Mouse (Mus musculus) heart, postnatal 25 days (tissue): ENCODE measurements around the gene Sult2a7. TPM values are rescaled to one million over a fixed set of nuclear protein-coding genes. Genes with fewer than 3 reads are reported as not detected.

Source experiments
- DNase-seq: peaks from one replicate; pipeline ENCODE4 v3.0.0; 2022; ENCODE audit warnings: low spot score
- intact Hi-C: fragments of 180-260 bp; cut with DNase I; formaldehyde crosslinking; loops from one replicate; pipeline ENCODE4 v1.15.1; 2025
- total RNA-seq, 2 experiments: library from RNA; stranded (reverse); gene quantifications; 2 replicates each; pipeline ENCODE4 v1.2.3; 2021

The Sult2a7 gene
- total RNA-seq: not detected

DNA sequence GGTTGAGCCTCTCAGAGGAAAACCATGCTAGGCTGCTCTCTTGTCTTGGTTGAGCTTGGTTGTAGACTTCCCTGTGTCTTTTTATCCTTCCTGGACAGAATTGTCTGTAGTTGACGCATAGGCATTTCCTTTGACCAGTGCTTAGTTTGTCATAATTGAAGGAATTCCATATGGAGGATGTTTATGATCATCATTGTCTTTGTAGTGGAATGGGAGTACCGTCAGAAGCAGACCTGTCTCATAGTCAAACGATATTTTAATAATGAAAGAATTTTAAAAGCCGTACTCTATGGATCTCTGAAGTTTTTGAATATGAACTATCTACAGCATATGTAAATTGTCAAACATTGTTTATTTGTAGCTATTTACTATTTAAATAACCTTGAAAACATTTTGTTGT, at the start of gene Sult2a7:
TSS of gene Sult2a7 (minus strand) at position 101 of the 400 bp plus-strand sequence.
- no peak for DNase-seq
- intact Hi-C loops: no loop called here

DNA sequence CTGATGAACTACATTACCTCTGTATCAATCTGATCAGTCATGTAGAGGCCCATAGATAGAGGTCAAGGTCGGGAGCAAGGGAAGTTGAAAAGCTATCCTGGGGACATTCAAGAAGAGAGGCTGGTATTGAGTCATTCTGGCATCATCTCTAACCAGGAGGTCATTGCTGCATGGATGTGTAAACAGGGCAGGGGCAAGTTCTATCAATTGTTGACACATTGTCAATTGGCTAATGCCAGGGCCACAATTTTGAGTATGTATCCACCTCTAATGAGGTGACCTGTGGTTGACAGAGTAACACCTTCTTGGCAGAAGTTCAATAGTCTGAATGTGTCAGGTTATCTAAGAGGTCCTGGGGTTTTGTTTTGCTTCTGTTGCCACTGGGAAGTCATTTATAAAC, 31.2 kb upstream of the Sult2a7 start:
- no peak for DNase-seq
- intact Hi-C loops: no loop called here

DNA sequence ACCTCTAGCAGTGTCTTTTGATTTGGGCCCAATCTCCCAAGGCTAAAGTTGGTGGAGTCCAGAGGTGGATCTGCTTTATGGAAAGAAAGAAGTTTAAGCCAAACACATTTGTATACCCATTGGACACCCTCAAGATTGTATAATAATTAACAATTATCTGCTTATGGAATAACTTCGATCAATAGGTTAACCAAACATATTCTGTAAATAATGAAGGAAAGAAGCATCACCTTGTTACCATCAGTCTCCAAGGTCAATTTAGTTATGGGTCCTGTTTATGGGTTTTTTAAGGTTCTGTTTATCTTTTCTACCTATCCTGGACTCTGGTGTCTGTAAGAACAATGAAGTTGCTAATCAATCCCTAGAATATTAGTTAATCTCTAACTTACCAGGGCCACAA, 28.6 kb upstream of the Sult2a7 start:
- no peak for DNase-seq
- intact Hi-C loops: no loop called here

DNA sequence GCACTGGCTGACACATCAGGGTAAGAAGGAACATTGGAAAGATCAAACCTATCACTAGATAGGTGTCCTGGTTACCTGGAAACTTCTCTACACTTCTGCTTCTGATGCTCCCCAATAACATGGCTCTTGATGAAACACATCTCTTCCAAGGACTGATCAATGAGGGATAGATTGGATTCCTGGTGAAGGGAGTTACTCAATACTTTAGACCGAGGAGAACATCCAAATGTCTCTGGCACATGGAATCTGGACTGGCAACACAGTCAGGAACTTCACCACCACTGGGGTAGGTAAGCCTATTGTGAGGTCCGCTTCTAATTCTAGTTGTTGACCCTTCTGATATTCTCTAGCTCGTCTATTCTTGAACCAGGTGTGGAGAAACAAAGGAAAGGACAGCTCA, 24.3 kb upstream of the Sult2a7 start:
- intact Hi-C loops: no loop called here
- no peak for DNase-seq

DNA sequence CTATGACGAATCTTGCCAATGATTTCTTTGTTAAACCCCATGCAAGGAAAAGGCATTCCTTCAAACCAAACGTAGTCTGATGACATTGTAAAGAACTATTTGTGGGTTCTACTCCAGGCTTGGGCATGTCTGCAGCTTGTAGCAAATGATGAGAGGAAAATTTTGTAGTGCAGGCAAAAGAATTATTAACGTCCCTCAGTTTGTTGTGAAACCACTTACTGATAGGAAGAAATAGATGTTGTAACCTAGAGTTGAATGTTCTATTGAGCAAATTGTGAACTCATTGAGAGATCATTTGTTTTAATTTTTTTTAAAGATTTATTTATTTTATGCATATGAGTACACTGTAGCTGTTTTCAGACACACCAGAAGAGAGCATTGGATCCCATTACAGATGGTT, 1.1 kb downstream of the Sult2a7 start:
- intact Hi-C loops: no loop called here
- DNase-seq: no peak

DNA sequence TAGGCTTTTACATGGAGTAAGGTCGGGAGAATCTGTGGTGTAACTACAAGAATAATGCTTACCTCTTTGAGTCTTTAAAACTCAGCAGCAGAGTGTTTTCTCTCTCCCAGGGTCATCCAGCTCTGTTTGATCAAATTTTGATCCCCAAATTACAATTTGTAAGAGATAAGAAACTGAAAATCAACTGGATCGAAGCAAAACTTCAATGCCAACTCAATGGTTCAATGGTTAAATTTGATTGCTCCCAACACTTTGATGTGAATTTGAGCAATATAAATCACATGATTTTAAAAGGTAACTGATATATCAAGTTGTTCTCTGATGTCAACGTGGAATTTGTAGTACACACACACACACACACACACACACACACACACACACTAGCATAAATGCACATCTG, 47.5 kb downstream of the Sult2a7 start, which contains the start of gene Sult2a8:
TSS of gene Sult2a8 (minus strand) at position 236 of the 400 bp plus-strand sequence.
- DNase-seq: no peak
- intact Hi-C loops: no loop called here

DNA sequence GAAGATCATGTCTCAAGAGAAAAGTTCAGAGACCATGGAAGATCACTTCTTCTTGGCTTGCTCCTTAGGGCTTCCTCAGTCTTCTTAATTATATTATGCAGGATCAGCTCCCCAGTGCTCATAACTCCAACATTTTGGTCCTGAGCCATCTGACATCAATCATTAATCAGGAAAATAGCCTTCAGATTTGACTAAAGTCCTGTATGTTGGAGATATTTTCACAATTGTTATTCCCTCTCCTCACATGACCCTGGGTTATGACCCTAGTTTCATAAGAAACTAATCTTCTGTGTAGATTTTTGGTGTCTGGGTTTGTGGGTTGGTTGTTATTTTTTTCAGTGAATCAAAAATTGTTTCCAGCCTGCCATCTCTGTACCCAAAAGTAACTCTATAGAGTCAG, 54.4 kb downstream of the Sult2a7 start:
- no peak for DNase-seq

DNA sequence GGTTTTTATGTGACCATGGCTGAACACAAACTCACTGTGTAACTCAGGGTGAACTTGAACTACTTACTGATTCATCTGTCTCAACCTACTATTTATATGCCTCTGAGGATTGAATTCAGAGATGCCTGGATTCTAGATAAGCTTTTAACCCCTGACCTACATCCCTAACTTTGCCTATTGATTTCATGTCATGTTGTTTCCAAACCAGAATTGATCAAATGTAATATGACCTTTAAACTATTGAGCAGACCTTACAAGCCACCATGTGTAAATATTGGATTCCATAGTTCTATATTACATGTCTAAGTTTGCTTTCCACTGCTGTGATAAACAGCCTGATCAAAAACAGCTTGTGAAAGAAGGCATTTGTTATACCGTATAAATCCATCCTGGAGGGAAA, 55.5 kb downstream of the Sult2a7 start:
- intact Hi-C loops: no loop called here
- DNase-seq: no peak

More for the DNA sequence above, 54.4 kb downstream of the Sult2a7 start:
- intact Hi-C loops: no loop called here

DNA sequence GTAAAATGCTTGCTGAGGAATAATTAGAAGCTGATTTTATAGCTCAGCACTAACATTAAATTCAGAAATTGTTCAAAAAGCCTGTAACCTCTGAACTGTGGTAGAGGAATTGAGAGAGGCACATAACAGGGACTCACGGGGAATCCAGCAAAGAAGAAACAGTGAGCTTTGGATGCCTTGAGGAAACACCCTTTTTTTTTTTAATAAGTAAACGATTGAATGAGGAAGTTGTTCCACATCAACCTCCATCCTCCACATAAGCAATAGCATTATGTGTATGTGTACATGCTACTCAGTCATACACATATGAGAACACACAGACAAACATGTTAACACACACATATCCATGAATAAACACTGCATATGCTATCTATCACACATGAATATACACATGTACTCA, 56.0 kb downstream of the Sult2a7 start:
- no peak for DNase-seq
- intact Hi-C loops: no loop called here

Other genes starting within 250 kb of the Sult2a7 start
- not detected for gene Sult2a6, start 239.4 kb downstream of the Sult2a7 start, total RNA-seq
- not detected for gene Obox8, start 160.7 kb downstream of the Sult2a7 start, total RNA-seq
- not detected for gene Sult2a8, start 47.5 kb downstream of the Sult2a7 start, total RNA-seq
- gene Vmn1r90, start 69.3 kb upstream of the Sult2a7 start, total RNA-seq: under 1 TPM; 0.10 to 0.11 TPM
- gene Obox7, start 165.3 kb upstream of the Sult2a7 start, total RNA-seq: not detected